Mouse (Mus musculus) layer of hippocampus, adult 2 months (tissue): ENCODE measurements at regions not wholly inside any gene's neighbourhood (a gene's known extent, or its start where the extent isn't known, plus 50 kb on each side); places are given as distances from the start of the nearest gene placed in this dataset.

Source experiments
- DNase-seq, 2 experiments: peaks; one replicate each; pipeline ENCODE4 v3.0.0; 2022; ENCODE audit warnings: low spot score in 2 of 2
- H3K27ac ChIP-seq: fragments of 200-600 bp; 2 replicates; pipeline ENCODE4 v1.8.1; 2022
- H3K4me3 ChIP-seq: fragments of 200-600 bp; 2 replicates; pipeline ENCODE4 v1.8.1; 2022; ENCODE audit warnings: mild to moderate bottlenecking
- CTCF ChIP-seq: fragments of 200-600 bp; conservative IDR thresholded peaks from 2 replicates; pipeline ENCODE4 v1.8.1; 2022; ENCODE audit warnings: antibody characterized with exemption, mild to moderate bottlenecking, moderate library complexity

DNA sequence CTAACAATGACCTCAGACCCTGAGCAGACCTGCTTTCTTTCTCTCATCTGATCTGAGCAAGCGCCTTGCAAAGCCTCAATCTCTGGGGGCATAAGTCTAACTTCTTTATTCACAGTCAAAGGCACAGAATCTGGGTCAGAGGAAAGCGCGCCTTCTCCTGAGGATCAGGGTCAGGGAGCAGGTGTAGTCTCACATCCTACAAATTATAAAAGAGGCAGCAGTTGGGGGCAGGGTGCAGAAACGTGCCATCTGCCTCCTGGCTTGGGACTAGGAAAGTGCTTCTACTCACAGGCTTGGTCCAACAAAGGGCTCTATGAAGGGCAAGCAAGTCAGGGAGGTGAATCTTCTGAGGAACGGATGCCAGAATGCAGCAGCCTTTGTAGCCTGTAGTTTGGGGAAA lies 194.3 kb upstream of the Nlrp1b start:
- DNase-seq = no peak
- no peak for TF ChIP-seq CTCF
- H3K27ac ChIP-seq = peak overlapping the region; percentile 54; the same call in 1 of the 2 replicates
- H3K4me3 ChIP-seq = no peak overlapping the region

GRCm38 (mm10) chr11:71429739-71430138 lies 199.2 kb upstream of the Nlrp1b start:
- TF ChIP-seq CTCF = no peak
- no peak for DNase-seq
- Histone ChIP-seq H3K27ac (no peak overlapping the region), H3K4me3 (no peak overlapping the region)

DNA sequence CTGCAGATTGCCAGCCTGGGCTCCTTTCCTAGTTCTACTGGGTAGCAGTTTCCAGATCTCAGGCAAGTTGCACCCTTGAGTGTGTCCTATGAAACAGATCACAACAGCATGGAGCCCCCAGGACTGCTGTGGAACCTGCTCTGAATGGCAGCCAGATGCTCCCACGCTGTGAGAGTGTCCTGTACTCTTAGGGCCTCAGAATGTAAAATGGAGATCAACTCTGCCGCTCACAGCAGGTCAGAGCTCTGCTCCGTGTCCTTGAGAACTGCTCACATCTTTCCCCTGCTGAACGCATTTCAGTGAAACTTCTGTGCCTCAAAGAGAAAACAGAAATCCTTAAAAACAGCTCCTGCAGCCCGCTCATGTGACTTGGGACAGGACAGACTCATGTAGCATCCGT lies 203.7 kb upstream of the Nlrp1b start:
- Histone ChIP-seq H3K4me3 (no peak overlapping the region), H3K27ac (peak overlapping the region; percentile 89)
- TF ChIP-seq CTCF = no peak
- no peak for DNase-seq

DNA sequence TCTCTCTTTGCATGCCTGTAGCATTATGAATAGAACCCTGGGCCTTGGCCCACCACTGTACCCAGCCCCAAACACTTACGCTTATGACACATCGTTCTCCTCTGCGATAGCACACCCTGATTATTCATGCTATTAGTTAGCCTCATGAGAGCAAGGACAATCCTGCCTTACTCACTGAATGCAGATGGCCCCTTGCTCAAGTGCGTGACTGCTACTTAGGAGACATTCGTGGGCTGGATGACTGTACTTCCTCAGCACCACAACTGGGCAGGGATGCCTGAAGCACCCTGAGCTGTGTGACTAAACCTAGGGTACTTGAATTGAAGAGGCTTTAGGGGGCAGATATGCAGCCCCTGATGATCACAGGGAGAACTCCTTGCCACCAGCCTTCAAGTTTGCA lies 204.4 kb upstream of the Nlrp1b start:
- no peak for TF ChIP-seq CTCF
- H3K4me3 ChIP-seq = no peak overlapping the region
- no peak for DNase-seq
- peak overlapping the region; percentile 89 for H3K27ac ChIP-seq

DNA sequence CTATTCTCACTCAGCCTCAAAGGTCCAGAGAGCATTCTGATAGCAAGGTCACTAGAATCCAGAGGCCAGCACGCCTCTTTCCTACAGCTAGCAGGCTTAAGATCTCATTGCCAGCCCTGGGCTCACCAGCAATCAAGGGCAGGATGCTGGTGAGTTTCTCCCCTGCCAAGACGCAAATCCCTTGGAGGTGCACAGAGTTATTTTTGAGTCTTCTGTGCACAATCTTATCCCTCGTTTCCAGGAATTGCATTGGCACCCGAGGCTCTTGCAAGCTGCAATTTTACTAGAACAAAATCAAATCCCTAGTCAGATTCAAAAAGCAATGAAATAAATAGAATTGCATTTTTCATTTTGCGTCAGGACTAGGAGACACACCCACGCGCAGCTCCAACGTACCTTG lies 205.2 kb upstream of the Nlrp1b start:
- no peak for DNase-seq

GRCm38 (mm10) chr11:71436335-71436734 lies 205.8 kb upstream of the Nlrp1b start:
- no peak for TF ChIP-seq CTCF
- Histone ChIP-seq H3K27ac (peak overlapping the region; percentile 89), H3K4me3 (no peak overlapping the region)
- DNase-seq = no peak

More for the DNA sequence above, 205.2 kb upstream of the Nlrp1b start:
- H3K27ac ChIP-seq = peak overlapping the region; percentile 89
- no peak for TF ChIP-seq CTCF
- no peak overlapping the region for H3K4me3 ChIP-seq

- TF ChIP-seq CTCF = no peak
- peak; percentile 64 to 81 for DNase-seq
- Histone ChIP-seq H3K27ac (peak overlapping the region; percentile 89), H3K4me3 (no peak overlapping the region)
Measured at GRCm38 (mm10) chr11:71436801-71437200, 206.3 kb upstream of the Nlrp1b start.

DNA sequence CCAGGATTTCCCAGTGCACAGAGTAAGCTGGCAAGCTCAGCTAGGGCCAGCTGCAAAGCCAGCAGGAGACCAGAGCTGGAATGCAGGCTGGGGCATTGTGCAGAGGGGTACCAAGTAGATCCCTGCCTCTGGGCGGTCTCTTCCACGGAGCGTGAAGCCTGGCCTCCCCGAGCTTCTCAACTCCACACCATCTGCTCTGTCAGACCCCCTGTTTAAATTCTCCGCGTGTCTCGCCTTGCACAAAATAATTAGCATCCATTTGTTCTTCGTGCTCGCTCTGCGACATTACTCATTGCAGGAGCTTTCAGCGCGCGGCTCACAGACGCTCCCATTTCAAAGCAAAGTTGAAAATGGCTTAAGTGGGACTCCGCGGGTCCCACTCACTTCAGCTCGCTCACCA lies 209.3 kb upstream of the Nlrp1b start:
- no peak for TF ChIP-seq CTCF
- peak; percentile 41 to 72 for DNase-seq
- peak overlapping the region; percentile 89 for H3K27ac ChIP-seq
- H3K4me3 ChIP-seq = peak overlapping the region; percentile 35

DNA sequence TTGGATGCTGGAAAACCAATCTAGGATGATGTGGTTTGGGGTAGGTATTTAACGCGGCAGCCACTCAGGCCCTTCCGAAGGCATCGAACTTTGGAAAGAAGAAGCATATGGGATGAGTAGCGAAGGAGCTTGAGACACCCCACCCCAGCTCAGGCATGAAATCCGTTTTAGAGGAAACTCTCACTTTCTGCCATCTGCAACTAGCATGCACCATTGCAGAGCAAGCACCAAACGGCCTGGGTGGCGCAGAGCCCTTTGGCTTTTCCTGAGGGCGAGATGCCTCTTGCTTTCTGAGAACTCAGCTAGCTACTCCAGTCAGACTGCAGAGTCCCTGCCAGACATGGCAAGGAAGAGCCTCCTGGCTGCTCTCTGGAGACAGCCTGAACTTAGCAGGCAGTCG lies 209.9 kb upstream of the Nlrp1b start:
- H3K4me3 ChIP-seq = peak overlapping the region; percentile 35
- TF ChIP-seq CTCF = no peak
- H3K27ac ChIP-seq = peak overlapping the region; percentile 89
- no peak for DNase-seq

GRCm38 (mm10) chr11:71444056-71444455 lies 213.5 kb upstream of the Nlrp1b start:
- DNase-seq = no peak
- Histone ChIP-seq H3K27ac (peak overlapping the region; percentile 65), H3K4me3 (no peak overlapping the region)
- no peak; the same call in 1 of the 2 replicates for TF ChIP-seq CTCF

- DNase-seq = no peak
- H3K4me3 ChIP-seq = no peak overlapping the region
- H3K27ac ChIP-seq = peak overlapping the region; percentile 72
- TF ChIP-seq CTCF = no peak
Measured at GRCm38 (mm10) chr11:71446641-71447040, 216.1 kb upstream of the Nlrp1b start.

- no peak for TF ChIP-seq CTCF
- DNase-seq = peak in 1 of 2 experiments; percentile 54
- no peak overlapping the region for H3K4me3 ChIP-seq
- H3K27ac ChIP-seq = peak overlapping the region; percentile 91
Measured at GRCm38 (mm10) chr11:71447841-71448745, 217.6 kb upstream of the Nlrp1b start.

- TF ChIP-seq CTCF = peak; percentile 61
- no peak for DNase-seq
- H3K27ac ChIP-seq = no peak overlapping the region
Measured at GRCm38 (mm10) chr11:71480094-71480493, 249.6 kb upstream of the Nlrp1b start.

DNA sequence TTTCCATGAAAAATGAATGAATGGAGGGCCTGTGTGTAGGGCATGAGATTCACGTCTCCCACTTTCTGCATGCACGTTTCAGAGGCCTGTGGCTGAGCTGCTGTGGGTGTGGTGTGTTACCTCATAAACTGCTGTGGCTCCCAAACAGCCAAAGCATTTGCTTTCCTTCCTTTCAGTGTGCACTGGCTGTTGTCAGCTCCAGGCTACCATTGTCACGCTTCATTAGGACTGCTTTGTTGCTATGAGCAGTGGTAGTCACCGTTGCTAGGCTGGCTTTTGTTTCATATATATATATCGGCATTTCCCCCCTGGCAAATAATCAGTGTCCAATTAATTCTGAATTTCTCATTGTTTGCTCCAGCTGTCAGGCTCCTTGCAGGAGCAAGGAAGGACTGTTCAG lies 251.9 kb upstream of the Wscd1 start:
- Histone ChIP-seq H3K4me3 (no peak overlapping the region), H3K27ac (no peak overlapping the region)
- TF ChIP-seq CTCF = no peak
- no peak for DNase-seq

More at GRCm38 (mm10) chr11:71480094-71480493, 249.6 kb upstream of the Nlrp1b start:
- no peak overlapping the region for H3K4me3 ChIP-seq
